Mouse (Mus musculus) small intestine, adult 2 months (tissue): ENCODE measurements around the gene Gm42421.

ENCODE experiments used
- CTCF ChIP-seq: fragments of 200-500 bp; IDR thresholded peaks from 2 replicates; pipeline ENCODE4 v1.5.1; 2012; ENCODE audit warnings: low read depth, mild to moderate bottlenecking, control low read depth, inconsistent platforms, low read length, moderate library complexity, mixed read lengths; ENCODE audit not compliant: insufficient replicate concordance, insufficient read length; ENCODE audit errors: extremely low read depth
- POLR2A ChIP-seq: fragments of 200-500 bp; IDR thresholded peaks from 2 replicates; pipeline ENCODE4 v1.6.1; 2012; ENCODE audit warnings: low read depth, mild to moderate bottlenecking, control low read depth, inconsistent platforms, low read length, moderate library complexity

DNA sequence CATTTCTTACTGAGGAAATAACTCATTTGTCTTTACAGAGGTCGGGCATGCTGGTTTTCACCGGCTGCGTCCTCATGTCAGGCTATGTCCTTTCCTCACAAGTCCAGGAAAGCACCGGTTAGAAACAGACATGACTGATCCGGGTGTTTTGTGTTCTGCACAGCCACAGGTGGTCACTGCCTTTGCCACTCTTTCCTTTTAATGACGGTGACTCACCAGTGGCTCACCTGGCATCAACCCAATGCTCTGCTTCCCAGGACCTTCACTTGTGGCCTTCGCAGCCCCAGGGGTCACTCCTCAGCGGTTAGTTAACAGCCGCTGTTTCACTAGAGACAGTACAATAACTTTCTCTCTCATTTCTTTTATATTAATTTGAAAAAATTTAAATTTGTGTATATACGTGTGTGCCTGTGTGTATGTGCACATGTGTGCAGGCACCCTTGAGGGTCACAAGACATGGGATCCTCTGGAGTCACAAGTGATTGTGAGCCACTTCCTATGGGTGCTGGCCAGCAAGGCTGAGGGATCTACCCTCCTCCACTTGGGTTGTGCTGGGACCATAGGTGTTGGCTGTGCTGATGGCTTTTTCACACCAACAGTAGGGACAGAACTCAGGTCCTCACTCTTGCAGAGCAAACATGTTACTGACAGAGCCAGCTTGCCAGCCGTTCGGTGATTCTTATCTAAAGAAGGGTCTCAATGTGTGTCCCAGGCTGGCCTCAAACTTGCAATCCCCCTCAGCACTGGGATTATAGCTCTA, 37.8 kb downstream of the Gm42421 start:
- TF ChIP-seq CTCF = no peak
- no peak for TF ChIP-seq POLR2A
